Mouse (Mus musculus) neural tube, embryonic 10.5 days (tissue): ENCODE results near the gene Egfl7.

ENCODE experiments used
- DNase-seq: peaks from one replicate; pipeline ENCODE4 v3.0.0-alpha.2; 2017; ENCODE audit warnings: low spot score; ENCODE audit errors: extremely low spot score

The Egfl7 gene

DNA sequence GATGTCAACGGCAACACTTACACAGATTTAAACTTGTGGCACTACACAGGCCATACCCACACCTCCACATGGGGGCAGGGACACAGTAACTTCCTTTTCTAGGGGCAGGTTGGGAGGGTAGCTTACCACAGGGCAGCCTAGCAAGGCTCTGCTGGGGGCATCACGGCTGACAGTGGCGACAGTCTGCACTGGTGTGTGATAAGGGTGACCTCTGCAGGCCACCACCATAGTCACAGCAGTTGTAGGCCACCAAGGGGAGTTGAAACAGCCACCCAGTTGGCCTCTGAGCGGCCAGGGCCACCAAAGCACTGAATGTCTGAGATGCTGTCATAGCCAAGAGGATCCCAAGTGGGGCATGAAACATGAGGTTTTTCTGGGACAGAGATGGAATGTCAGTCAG is 13.6 kb upstream of the Egfl7 start:
- peak; percentile 52 for DNase-seq

DNA sequence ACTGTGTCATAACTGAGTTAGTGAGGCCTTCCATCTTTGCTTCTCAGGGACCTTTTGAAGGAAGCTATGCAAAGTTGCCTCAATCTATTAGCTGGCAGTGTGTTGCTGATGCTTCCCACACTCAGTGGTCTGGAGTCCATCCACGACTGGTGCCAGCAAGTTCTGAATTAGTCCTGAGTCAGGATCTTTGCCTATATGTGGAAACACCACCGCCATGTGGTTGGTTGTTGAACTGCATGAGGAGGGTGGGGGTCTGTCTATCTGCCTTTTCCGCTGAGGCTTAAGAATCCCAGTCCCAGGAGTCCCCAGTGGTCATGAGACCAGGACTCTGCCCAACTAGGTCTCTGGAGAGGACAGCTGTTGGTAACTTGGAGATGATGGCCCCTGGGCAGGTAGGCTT is 9.8 kb upstream of the Egfl7 start:
- peak; percentile 70 for DNase-seq

DNA sequence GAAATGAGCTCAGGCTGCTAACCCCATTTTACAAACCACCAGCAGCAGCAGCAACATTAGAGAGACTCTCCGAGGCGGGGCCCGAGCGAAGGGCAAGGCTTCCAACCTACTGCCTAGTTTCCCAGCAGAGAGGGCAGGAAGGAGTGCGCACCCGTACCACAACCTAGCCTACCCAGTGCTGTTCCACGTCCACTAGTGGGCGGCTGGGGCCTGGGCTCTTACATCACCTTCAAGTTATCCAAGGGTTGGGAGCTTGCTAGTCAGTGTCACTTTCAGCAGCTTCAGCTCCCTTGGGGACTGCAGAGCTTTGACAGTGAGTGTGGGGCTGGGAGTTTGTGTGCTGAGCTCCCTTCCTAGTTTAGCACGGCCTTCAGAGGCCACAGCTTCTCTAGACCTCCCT is 8.4 kb upstream of the Egfl7 start:
- DNase-seq, result no peak

DNA sequence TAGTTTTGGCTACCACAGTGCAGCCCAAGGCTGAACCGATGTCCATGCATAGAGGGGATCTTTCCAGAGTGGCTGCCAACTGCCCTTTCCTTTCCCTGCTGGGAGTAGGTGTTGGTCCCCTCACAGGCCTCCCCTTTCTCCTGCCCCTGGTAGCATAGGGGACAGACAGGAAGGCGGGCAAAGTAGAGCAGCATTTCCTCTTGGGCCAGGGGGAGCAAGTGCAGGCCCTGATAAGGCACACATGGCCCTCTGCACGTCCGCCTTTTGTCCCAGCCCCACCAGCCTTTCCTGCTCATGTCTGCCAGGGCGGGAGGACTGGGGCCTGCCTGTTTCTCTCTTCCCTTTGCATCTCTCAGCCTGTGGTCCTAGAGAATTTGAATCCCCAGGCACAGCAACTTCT is 8.0 kb upstream of the Egfl7 start:
- DNase-seq, result no peak

DNA sequence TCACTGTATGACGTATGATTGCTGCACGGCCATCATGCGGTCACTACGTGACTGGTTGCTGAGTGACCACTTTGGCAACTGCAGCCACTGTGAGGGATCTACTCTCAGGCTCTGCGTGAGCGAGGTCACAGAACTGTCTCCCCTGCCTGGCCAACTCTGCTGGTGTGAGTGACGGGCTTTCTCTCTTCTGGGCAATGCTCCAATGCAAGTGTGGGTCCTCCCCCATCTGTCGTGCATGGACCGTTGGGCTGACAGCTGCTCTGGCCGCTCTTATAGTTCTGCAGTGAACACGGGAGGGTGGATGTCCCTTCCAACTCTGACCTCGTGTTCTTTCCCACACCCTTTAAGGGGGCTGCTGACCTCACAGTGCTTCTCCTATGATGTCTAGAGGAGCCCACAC is 6.4 kb upstream of the Egfl7 start:
- no peak for DNase-seq

DNA sequence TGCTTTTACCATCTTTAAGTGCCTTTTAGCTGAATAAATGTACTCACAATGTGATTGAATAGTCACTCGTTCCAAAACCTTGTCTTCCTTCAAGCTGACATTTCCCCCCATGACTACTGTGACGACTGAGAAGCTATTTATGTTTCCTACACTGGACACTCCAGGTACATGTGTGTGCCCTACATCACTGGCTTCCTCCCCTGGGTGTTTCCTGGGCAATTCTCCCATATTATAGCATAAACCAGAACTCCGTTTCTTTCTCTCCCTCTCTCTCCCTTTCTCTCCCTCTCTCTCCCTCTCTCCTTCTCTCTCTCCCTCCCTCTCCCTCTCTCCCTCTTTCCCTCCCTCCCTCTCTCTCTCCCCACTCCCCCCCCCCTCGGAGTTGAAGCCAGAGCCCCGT is 6.0 kb upstream of the Egfl7 start:
- DNase-seq, result no peak

DNA sequence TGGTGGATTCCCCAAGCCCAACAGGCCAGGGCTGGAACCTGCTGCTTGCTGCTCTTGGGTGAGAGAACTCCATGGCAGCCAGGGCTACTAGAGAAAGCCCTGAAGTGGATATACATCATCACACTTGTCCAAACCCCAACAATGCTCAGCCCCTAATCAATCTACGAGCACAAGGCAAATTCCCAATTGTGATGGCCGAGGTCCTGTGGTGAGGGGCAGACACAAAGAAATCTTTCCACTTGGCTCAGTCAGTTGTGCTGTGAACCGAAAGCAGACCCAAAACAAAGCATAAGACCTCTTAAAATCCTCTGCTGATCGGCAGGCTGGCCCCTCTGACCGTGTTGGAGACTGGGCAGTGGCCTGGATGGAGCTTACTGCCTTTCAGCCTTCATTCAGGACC is 5.0 kb upstream of the Egfl7 start:
- DNase-seq, result no peak

DNA sequence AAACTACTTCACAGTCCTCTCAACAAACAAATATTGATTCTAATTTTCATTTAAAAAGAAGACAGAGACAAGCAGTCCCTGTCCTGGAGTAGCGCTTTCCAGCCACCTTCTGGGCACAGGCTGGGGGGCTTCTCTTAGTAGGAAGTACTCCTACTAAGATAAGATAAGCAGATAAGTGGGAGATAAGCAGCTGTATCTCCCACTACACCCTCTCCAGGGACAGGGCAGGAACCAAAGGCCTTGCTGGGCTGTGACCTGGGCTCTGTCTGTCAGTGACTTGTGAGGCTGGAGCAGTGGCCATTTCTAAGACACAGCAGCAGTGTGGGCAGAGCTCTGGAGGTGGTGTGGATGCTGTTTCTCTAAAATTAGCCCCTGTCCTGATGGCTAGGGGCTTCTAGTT is 4.4 kb upstream of the Egfl7 start:
- DNase-seq, result no peak

DNA sequence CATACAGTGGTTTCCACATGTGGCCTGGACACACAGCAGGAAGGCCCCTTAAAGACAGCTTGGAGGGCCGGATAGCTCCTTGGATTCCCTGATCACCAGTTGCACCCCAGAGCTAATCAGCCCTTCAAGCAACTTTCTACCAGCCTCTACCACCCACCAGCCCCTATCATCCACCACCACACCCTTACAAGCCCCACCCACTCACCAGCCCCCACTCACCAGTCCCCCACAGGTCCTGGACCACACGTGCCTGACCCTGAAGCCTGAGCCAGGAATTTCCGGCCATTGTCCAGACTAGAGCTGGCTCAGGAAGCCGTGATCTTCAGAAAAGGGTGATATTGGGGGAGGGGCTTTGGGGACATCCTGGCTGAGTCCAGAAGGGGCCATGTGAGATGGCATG is 3.9 kb upstream of the Egfl7 start:
- no peak for DNase-seq

DNA sequence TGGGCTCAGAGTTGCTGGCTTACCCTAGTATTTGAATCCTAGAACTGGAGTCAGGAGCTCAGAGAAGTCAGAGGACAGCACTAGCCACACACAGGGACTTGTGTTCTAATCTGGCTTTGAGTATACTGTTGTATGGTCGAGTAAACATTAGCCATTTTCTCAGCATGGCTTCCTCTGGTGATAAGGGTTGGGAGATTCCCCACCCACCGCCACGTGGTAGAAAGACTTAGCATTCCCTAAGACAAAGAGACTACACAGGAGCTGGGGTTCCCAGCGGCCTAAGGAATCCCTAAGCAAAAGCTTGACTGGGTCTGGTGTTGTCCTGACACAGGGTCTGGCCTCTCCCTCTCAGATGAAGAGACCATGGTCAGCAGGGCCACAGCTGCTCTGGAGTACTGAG is 3.4 kb upstream of the Egfl7 start:
- DNase-seq, result no peak

DNA sequence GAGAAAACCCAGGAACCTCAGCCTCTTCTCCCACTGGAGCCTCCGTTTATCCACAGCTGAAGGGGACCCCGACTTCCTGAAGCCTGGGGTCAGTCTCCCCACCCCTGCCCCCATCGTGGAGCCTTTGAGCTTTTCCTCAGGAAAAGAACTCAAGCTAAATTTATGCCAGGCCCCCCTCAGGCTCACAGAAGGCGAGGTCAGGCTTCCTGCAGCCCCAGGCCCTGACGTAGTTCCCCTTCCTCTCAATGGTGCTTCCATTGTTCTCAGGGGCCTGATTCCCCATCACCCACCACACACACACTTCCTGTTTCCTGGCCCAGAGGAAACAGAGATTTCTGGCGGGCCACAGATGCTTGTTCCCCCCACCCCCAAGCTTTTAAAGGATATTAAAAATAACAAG is 1.4 kb upstream of the Egfl7 start:
- no peak for DNase-seq

DNA sequence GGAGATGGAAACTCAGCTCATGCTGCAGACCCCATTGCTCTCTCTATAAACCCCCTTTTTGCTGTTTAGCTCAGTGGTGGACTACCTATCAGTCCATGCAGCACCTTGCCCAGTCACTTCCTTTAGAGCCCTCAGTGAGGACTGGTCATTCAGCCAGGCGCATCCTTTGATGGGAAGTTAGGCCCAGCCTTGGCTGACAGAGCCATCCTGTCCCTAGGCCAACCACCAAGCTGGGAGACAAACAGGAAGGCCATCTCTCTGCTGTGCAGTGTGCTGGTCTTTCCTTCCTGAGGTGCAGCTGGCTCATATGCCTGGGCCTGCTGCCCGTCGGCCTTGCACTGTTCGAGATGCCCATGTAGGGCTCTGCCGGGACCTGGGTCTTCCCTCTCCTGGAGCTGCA is 937 bp downstream of the Egfl7 start:
- no peak for DNase-seq

DNA sequence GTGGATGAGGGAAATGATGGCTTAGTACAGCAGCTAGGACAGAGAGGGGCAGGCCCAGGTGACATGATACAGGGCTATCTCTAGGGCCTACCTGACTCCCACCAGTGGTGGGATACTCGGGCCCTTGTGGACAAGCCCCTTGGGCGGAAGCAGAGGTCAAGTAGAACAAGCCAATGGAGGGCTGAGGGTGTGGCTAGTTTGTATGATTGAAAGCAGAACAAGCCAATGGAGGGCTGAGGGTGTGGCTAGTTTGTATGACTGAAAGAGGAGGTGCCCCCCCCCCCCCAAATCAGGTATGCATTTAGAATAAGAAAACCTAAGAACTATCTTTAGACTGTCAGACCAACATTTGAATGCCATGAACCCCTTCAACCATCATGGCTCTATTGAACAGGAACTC is 2.4 kb downstream of the Egfl7 start:
- no peak for DNase-seq

DNA sequence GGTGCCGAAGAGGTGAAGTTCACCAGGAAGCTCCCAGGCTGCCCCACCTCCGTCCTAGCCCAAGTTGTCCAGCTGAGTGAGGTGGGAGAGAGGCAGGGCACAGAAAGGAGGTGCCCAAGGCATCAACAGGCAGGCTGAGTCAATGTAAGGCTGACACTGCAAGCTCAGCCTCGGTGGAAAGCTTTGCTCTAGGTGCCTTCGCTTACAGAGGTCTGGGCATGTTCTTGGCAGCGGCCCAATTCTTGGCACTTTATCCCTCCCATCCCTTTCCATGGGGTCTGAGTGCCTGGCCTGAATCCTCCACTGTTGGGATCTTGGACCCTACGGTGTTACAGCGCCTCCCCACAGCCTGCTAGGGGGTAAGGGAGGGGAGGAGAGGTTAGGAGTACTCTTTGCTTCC is 2.9 kb downstream of the Egfl7 start:
- DNase-seq, result no peak

DNA sequence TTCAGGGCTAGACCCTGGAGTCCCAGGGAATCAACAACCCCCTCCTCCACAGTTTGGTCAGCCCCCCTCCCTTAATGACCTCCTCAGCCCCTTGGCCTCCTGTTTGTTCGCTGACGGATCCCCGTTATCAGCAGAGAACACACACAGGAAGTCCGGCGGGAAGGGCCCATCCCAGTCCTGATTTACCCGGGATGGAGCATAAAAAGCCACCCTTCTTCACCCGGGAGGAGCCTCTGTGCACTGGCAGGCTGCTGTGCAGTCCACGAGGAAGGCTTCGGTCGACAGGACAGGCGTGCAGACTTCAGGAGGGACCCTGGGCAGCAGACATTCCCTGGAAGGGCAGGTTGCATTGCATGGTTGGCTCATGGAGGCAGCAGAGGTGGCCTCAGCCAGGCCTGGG is 3.8 kb downstream of the Egfl7 start:
- DNase-seq, result no peak

DNA sequence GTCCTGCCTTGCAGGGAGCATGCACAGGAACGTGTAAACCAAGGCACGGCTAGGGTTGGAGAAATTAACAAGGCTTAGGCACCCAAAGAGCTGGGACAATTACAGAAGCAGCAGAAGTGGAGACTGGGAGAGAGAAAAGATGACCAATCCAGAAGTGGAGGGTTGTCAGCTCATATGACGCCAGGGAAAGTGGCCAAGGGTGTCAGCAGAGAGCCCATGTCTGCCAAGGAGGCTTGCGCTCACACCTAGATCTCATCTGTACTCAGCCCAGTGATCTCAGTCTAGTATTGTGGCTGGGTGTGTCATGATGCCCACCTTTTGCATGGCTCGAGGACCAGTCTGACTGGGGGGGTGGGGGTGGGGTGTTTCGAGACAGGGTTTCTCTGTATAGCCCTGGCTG is 5.9 kb downstream of the Egfl7 start:
- DNase-seq, result no peak

DNA sequence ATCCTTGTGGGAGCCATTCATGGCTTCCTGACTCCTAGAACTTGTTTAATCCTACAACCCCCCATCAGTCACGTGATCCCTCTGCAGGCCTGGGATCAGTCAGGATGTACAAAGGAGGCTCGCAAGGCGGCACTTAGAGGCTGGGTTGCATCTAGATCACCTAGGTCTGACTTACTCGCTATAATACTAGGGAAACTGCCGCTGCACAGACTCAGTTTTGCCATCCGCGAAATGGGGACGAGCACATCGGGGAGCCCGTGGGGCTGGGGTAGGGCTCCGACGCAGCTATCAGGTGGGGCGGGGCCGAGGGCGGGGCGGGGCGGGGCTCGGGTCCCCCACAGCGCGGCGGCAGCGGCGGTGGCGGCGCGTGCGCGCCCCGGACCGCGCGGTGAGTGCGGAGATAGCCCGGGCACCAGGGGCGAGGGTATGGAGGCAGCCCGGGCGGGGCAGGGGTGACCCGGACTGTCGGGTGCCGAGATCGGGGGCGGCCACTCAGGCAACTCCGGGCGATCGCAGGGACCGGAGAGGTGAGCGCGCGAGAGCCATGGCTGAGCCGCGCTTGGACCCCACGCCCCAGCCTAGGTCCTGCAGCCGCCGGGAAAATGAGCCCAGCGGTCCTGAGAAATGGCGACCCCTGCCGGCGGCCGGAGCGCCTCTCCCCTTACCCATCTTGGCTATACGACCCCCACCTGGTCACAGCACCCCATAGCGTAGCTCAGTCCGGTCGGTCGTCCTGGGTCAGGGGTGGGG is 6.7 kb downstream of the Egfl7 start, which contains the start of gene Gm20532:
Gene Gm20532 (plus strand): TSS at position 346 of the 750 bp plus-strand sequence.
- peak; percentile 90 for DNase-seq

DNA sequence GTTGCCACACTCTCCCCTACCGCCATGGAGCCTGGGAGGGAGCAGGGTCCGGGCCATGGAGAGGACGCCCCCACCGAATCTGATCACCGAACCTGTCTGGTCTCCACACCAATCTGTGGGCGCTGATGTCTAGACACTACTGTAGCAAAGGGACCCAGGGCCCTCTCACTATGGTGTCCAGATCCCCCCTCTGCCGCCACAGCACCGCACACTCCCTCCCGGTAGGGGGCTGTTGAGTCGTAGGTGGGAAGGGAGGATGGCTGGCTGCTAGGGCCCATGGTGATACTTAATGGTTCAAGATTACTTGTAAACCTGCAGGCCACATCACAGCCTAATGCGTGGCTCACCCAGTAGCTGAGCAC is 7.2 kb downstream of the Egfl7 start:
- no peak for DNase-seq

DNA sequence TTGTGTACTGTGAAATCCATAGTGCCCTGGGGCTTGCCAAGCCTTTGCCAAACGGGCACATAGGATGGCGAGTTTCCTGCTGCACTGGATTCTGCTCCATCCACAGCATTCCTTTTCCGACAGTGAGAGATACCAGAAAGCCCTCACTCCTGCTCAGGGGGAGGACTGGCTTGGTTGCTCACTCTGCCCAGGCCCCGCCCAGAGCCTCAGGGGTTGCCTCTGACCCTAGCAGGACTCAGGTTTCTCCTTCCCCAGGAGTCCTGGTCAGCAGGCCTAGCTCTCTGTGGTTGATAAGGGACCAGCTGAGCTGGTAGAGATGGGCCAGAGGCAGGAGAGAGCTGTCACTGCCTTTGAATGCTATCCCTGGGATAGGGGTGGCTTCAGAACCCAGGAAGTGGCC is 8.8 kb downstream of the Egfl7 start:
- DNase-seq, result no peak

DNA sequence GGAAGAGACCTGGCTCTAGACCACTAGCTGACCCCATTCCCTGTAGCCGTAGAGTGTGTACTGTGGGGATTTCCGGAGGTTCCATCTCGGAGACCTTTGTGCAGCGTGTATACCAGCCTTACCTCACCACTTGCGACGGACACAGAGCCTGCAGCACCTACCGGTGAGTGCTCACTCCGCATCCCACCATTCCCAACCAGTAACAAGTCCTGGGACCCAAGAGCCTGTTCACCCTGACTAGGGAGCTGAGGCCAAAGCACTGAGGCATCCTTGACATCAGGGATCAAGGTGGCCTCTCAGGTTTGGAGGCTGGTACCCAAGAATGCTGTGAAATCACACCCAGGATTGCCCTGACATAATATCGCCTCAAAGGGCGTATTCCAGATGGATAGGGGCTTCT is 9.5 kb downstream of the Egfl7 start:
- DNase-seq, result no peak

DNA sequence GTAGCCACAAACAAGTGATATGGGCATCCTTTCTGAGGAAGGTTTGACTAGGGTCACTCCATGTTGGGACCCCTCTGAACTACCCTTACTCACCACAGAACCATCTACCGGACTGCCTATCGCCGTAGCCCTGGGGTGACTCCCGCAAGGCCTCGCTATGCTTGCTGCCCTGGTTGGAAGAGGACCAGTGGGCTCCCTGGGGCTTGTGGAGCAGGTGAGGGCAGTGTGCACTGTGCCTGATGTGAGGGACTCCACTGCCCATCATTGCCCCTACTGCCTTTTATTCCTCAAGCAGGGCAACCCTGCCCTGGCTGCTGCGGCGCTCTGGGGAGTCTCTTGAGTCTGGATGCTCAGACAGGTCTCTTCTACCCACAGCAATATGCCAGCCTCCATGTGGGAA is 10.5 kb downstream of the Egfl7 start:
- DNase-seq, result no peak

DNA sequence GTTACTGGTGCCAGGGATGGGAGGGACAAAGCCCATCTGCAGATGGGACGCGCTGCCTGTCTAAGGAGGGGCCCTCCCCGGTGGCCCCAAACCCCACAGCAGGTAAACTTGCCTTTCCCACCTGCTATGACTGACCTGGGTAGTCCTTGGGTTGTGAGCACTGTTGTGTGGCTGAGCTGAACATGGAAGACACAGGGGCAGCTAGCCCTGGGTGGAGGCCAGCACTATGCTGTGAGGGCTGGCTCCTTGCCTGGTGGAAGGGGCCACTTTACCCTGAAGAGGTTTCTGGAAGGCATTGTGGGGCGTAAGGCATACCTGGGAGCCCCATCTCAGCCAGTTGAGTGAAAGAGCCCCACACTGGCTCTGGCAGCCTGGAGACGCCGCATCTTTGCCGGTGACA is 11.1 kb downstream of the Egfl7 start:
- no peak for DNase-seq

DNA sequence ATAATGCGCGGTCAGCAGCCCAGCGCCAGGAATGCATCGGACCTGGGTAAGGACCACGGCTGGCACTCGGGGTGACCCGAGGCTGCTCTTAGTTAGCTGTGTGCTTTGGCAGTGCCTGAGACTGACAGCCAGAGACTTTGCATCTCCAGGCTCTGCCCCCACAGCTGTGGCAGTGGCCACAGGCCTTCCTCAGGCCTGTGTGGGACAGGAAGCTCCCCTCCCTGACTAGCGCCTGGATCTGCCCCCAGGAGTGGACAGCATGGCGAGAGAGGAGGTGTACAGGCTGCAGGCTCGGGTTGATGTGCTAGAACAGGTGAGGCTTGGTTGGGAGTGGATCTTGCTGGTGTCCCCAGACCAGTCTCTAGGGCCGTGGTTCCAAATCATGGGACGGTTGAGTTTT is 11.6 kb downstream of the Egfl7 start:
- DNase-seq, result no peak
